Mouse (Mus musculus): ENCODE data around the gene Tmc3. TPM values are rescaled to one million over a fixed set of nuclear protein-coding genes. Genes with fewer than 3 reads are reported as not detected.

Gene Tmc3
- polyA plus RNA-seq, 1 experiment, result 0.77 TPM

- Histone ChIP-seq H3K27me3 (ENCODE audit: control insufficient read depth, insufficient read depth, low read length) (no peaks in the 10 kb centered on the region), H3K4me1 (ENCODE audit: control insufficient read depth, insufficient read depth, insufficient read length) (peaks cover 58% of the 10 kb centered on the region), H3K27ac (ENCODE audit: insufficient read depth, low read length) (peak overlapping the region; percentile 55; the same call in 1 of the 2 replicates), H3K4me3 (ENCODE audit: extremely low read depth, insufficient read depth, insufficient read length) (no peak overlapping the region), H3K36me3 (ENCODE audit: control insufficient read depth, insufficient read depth, low read length) (peaks cover 65% of the 10 kb centered on the region)
- TF ChIP-seq POLR2A (IDR thresholded peaks at IDR 0.05; ENCODE audit: low read depth, low read length) (no peak), CTCF (IDR thresholded peaks at IDR 0.05; ENCODE audit: extremely low read depth, insufficient read depth, insufficient read length, insufficient replicate concordance) (no peak)
- DNase-seq (ENCODE audit: low read depth in 1 of 2, low spot score in 2 of 2), result no peak
- WGBS, result 78% methylated on average over 2 of the region's 2 CpGs
Measured at GRCm38 (mm10) chr7:83644761-83645160, 60.0 kb downstream of the Tmc3 start.

- H3K4me3 ChIP-seq (ENCODE audit: extremely low read depth, insufficient read depth, insufficient read length), result no peak overlapping the region
- TF ChIP-seq POLR2A (IDR thresholded peaks at IDR 0.05; ENCODE audit: low read depth, low read length) (no peak), CTCF (IDR thresholded peaks at IDR 0.05; ENCODE audit: extremely low read depth, insufficient read depth, insufficient read length, insufficient replicate concordance) (no peak)
- H3K4me1 ChIP-seq (ENCODE audit: control insufficient read depth, insufficient read depth, insufficient read length), result peaks cover 57% of the 10 kb centered on the region
- H3K27ac ChIP-seq (ENCODE audit: insufficient read depth, low read length), result peak overlapping the region; percentile 62
- DNase-seq (ENCODE audit: low read depth in 1 of 2, low spot score in 2 of 2), result peak; percentile 79 to 82
- peaks cover 72% of the 10 kb centered on the region for H3K36me3 ChIP-seq (ENCODE audit: control insufficient read depth, insufficient read depth, low read length)
- WGBS, result 22% methylated on average over 5 of the region's 5 CpGs
- no peaks in the 10 kb centered on the region for H3K27me3 ChIP-seq (ENCODE audit: control insufficient read depth, insufficient read depth, low read length)
Measured at GRCm38 (mm10) chr7:83645476-83645875, 60.7 kb downstream of the Tmc3 start.

- DNase-seq (ENCODE audit: low read depth in 1 of 2, low spot score in 2 of 2), result peak in 1 of 2 experiments; percentile 44
- Histone ChIP-seq H3K36me3 (ENCODE audit: control insufficient read depth, insufficient read depth, low read length) (peaks cover 71% of the 10 kb centered on the region), H3K4me3 (ENCODE audit: extremely low read depth, insufficient read depth, insufficient read length) (peak overlapping the region; percentile 27; the same call in 1 of the 2 replicates), H3K27ac (ENCODE audit: insufficient read depth, low read length) (peak overlapping the region; percentile 96), H3K27me3 (ENCODE audit: control insufficient read depth, insufficient read depth, low read length) (no peaks in the 10 kb centered on the region), H3K4me1 (ENCODE audit: control insufficient read depth, insufficient read depth, insufficient read length) (peaks cover 45% of the 10 kb centered on the region)
- WGBS, result 37% methylated on average over 7 of the region's 7 CpGs
- TF ChIP-seq POLR2A (IDR thresholded peaks at IDR 0.05; ENCODE audit: low read depth, low read length) (no peak), CTCF (IDR thresholded peaks at IDR 0.05; ENCODE audit: extremely low read depth, insufficient read depth, insufficient read length, insufficient replicate concordance) (no peak)
Measured at GRCm38 (mm10) chr7:83648807-83649206, 64.1 kb downstream of the Tmc3 start.

- Histone ChIP-seq H3K36me3 (ENCODE audit: control insufficient read depth, insufficient read depth, low read length) (peaks cover 56% of the 10 kb centered on the region), H3K27me3 (ENCODE audit: control insufficient read depth, insufficient read depth, low read length) (no peaks in the 10 kb centered on the region), H3K4me1 (ENCODE audit: control insufficient read depth, insufficient read depth, insufficient read length) (peaks cover 36% of the 10 kb centered on the region; the same call in 1 of the 2 replicates), H3K4me3 (ENCODE audit: extremely low read depth, insufficient read depth, insufficient read length) (peak overlapping the region; percentile 42), H3K27ac (ENCODE audit: insufficient read depth, low read length) (peak overlapping the region; percentile 96)
- peak in 1 of 2 experiments; percentile 60 for DNase-seq (ENCODE audit: low read depth in 1 of 2, low spot score in 2 of 2)
- 7% methylated on average over 5 of the region's 5 CpGs for WGBS
- peak; percentile 31; the same call in 1 of the 2 replicates for TF ChIP-seq POLR2A (IDR thresholded peaks at IDR 0.05; ENCODE audit: low read depth, low read length)
- no peak for TF ChIP-seq CTCF (IDR thresholded peaks at IDR 0.05; ENCODE audit: extremely low read depth, insufficient read depth, insufficient read length, insufficient replicate concordance)
Measured at GRCm38 (mm10) chr7:83650638-83651037, 65.9 kb downstream of the Tmc3 start.

GRCm38 (mm10) chr7:83652498-83652897, 67.8 kb downstream of the Tmc3 start:
- DNase-seq (ENCODE audit: low read depth in 1 of 2, low spot score in 2 of 2), result peak in 1 of 2 experiments; percentile 48
- Histone ChIP-seq H3K4me1 (ENCODE audit: control insufficient read depth, insufficient read depth, insufficient read length) (peaks cover 26% of the 10 kb centered on the region; the same call in 1 of the 2 replicates), H3K4me3 (ENCODE audit: extremely low read depth, insufficient read depth, insufficient read length) (peak overlapping the region; percentile 53), H3K27ac (ENCODE audit: insufficient read depth, low read length) (peak overlapping the region; percentile 96), H3K36me3 (ENCODE audit: control insufficient read depth, insufficient read depth, low read length) (peaks cover 41% of the 10 kb centered on the region), H3K27me3 (ENCODE audit: control insufficient read depth, insufficient read depth, low read length) (no peaks in the 10 kb centered on the region)
- WGBS, result 24% methylated on average over 5 of the region's 5 CpGs
- TF ChIP-seq CTCF (IDR thresholded peaks at IDR 0.05; ENCODE audit: extremely low read depth, insufficient read depth, insufficient read length, insufficient replicate concordance) (no peak), POLR2A (IDR thresholded peaks at IDR 0.05; ENCODE audit: low read depth, low read length) (no peak)

GRCm38 (mm10) chr7:83653605-83654051, 68.9 kb downstream of the Tmc3 start:
- no peaks in the 10 kb centered on the region for H3K27me3 ChIP-seq (ENCODE audit: control insufficient read depth, insufficient read depth, low read length)
- no peak for TF ChIP-seq CTCF (IDR thresholded peaks at IDR 0.05; ENCODE audit: extremely low read depth, insufficient read depth, insufficient read length, insufficient replicate concordance)
- TF ChIP-seq POLR2A (IDR thresholded peaks at IDR 0.05; ENCODE audit: low read depth, low read length), result no peak
- H3K4me3 ChIP-seq (ENCODE audit: extremely low read depth, insufficient read depth, insufficient read length), result peak overlapping the region; percentile 87
- peaks cover 32% of the 10 kb centered on the region for H3K36me3 ChIP-seq (ENCODE audit: control insufficient read depth, insufficient read depth, low read length)
- DNase-seq (ENCODE audit: low read depth in 1 of 2, low spot score in 2 of 2), result no peak
- 13% methylated on average over 2 of the region's 2 CpGs for WGBS
- peak overlapping the region; percentile 96 for H3K27ac ChIP-seq (ENCODE audit: insufficient read depth, low read length)
- peaks cover 24% of the 10 kb centered on the region; the same call in 1 of the 2 replicates for H3K4me1 ChIP-seq (ENCODE audit: control insufficient read depth, insufficient read depth, insufficient read length)

GRCm38 (mm10) chr7:83654196-83654595, 69.5 kb downstream of the Tmc3 start:
- H3K4me1 ChIP-seq (ENCODE audit: control insufficient read depth, insufficient read depth, insufficient read length), result peaks cover 25% of the 10 kb centered on the region
- no peak for TF ChIP-seq POLR2A (IDR thresholded peaks at IDR 0.05; ENCODE audit: low read depth, low read length)
- no peak for TF ChIP-seq CTCF (IDR thresholded peaks at IDR 0.05; ENCODE audit: extremely low read depth, insufficient read depth, insufficient read length, insufficient replicate concordance)
- peak overlapping the region; percentile 87 for H3K4me3 ChIP-seq (ENCODE audit: extremely low read depth, insufficient read depth, insufficient read length)
- DNase-seq (ENCODE audit: low read depth in 1 of 2, low spot score in 2 of 2), result no peak
- peaks cover 30% of the 10 kb centered on the region for H3K36me3 ChIP-seq (ENCODE audit: control insufficient read depth, insufficient read depth, low read length)
- H3K27ac ChIP-seq (ENCODE audit: insufficient read depth, low read length), result peak overlapping the region; percentile 96
- 12% methylated on average over 2 of the region's 2 CpGs for WGBS
- no peaks in the 10 kb centered on the region for H3K27me3 ChIP-seq (ENCODE audit: control insufficient read depth, insufficient read depth, low read length)
